In the genomic region with DNA sequence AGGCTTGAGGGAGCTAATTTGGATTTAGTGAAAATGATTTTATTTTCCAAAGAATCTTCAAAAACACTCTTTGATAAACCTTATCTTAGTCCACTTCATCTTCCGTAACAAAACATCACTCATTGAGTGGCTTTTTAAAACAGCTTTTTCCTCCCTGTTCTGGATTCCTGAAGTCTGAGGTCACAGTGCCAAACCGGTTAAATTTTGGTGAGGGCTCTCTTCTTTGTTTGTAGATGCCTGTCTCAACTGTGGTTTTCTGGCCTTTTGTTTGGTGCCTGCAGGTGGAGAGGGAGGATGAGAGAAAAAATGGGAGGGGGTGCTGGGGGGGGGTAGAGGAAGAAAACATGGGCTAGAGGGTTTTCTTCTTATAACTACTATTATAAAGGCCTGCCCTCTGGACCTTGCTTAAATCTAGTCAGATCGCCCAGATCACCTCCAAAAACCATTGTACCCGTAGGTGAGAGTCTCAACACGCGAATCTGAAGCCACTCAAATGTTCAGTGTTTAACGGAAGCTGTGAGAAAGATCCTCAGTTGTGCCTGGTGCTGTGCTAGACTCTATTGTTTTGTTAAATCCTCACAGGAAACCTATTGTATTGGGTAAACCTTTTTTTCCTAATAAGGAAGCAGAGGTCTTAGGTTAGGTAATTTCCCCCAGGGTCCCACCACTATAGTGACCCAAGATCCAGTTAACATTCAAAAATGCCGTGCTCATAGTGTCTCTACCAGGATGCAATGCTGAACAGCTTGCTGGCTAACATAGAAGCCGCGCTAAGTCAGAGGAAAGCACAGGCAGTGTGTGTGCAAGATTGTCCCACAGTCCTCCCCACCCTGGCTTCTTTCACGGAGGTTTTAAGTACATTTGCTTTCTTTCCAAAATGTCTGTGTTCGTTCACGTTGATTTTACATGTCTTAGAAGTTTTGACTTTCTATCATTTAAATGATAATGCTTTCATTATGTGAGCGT, we compare ENCODE assay signal across 8 mouse cellular contexts. TPM values are rescaled to one million over a fixed set of nuclear protein-coding genes. Genes with fewer than 3 reads are reported as not detected.
DNase-seq lines count a peak whose midpoint lies in the region; ATAC-seq and TF ChIP-seq lines count a peak whose summit lies in the region.

No protein-coding gene starts in this region.

- H3K4me3 ChIP-seq in ES-E14 (ENCODE audit: insufficient read depth in 1 of 2, low read depth in 1 of 2, low read length in 2 of 2, poor library complexity in 1 of 2, severe bottlenecking in 1 of 2), result peak overlapping the region; percentile 22 to 48
- peak overlapping the region; percentile 16 for H3K4me3 ChIP-seq in forebrain, embryonic 13.5 days
- H3K4me3 ChIP-seq in liver, embryonic 11.5 days (ENCODE audit: low read depth, low read length), result peak overlapping the region; percentile 18; the same call in 1 of the 2 replicates
- peak overlapping the region; percentile 15 for H3K4me3 ChIP-seq in olfactory bulb, adult 2 months (ENCODE audit: insufficient read depth, low read depth, low read length)

- H3K9ac ChIP-seq in ES-E14 (ENCODE audit: insufficient read depth, low read depth, low read length, poor library complexity, severe bottlenecking), result peak overlapping the region; percentile 53; the same call in 1 of the 2 replicates
- H3K9ac ChIP-seq in forebrain, embryonic 13.5 days, result peak overlapping the region; percentile 40; the same call in 1 of the 2 replicates
- H3K9ac ChIP-seq in liver, embryonic 11.5 days (ENCODE audit: low read depth, low read length), result peak overlapping the region; percentile 12; the same call in 1 of the 2 replicates

- DNase-seq in heart, adult 11 months, result peak; percentile 84
- DNase-seq in heart, postnatal 36 days, result no peak
- peak; percentile 50 for DNase-seq in ES-E14 (ENCODE audit: low read depth, low spot score)
- DNase-seq in liver, embryonic 11.5 days (ENCODE audit: low spot score), result no peak
- no peak for DNase-seq in right cerebral cortex, postnatal 10 days (ENCODE audit: low spot score in 2 of 2)
- DNase-seq in adrenal gland, adult (ENCODE audit: inconsistent age in 2 of 2, low spot score in 1 of 2), result no peak

- H3K4me2 ChIP-seq in forebrain, embryonic 13.5 days, result peak overlapping the region; percentile 47
- peak overlapping the region; percentile 47 for H3K4me2 ChIP-seq in liver, embryonic 11.5 days

- H3K27ac ChIP-seq in ES-E14 (ENCODE audit: insufficient read depth, low read depth, low read length, poor library complexity, severe bottlenecking), result peak overlapping the region; percentile 98
- H3K27ac ChIP-seq in forebrain, embryonic 13.5 days, result peak overlapping the region; percentile 12; the same call in 1 of the 2 replicates
- peak overlapping the region; percentile 40; the same call in 1 of the 2 replicates for H3K27ac ChIP-seq in liver, embryonic 11.5 days (ENCODE audit: low read depth, low read length)
- peak overlapping the region; percentile 0; the same call in 1 of the 2 replicates for H3K27ac ChIP-seq in olfactory bulb, adult 2 months (ENCODE audit: insufficient read depth, low read depth, low read length)

- in situ Hi-C loops in ES-E14 (cut with MboI; ENCODE audit: low sequenced_read_pairs in 2 of 2, unreplicated experiment in 2 of 2), result no loop called here

- H3K27me3 ChIP-seq in forebrain, embryonic 13.5 days, result no peaks in the 10 kb centered on the region
- H3K27me3 ChIP-seq in liver, embryonic 11.5 days (replicated peaks; ENCODE audit: control insufficient read depth, insufficient read depth, low read length), result no peaks in the 10 kb centered on the region

- WGBS in forebrain, embryonic 13.5 days, result 8% methylated on average over 14 of the region's 14 CpGs
- WGBS in liver, embryonic 11.5 days, result 22% methylated on average over 14 of the region's 14 CpGs
- WGBS in olfactory bulb, adult 2 months, result 22% methylated on average over 14 of the region's 14 CpGs

- H3K36me3 ChIP-seq in ES-E14 (ENCODE audit: control insufficient read depth, insufficient read depth, low read length, poor library complexity, severe bottlenecking), result no peaks in the 10 kb centered on the region
- no peaks in the 10 kb centered on the region for H3K36me3 ChIP-seq in forebrain, embryonic 13.5 days (ENCODE audit: poor library complexity, severe bottlenecking)
- no peaks in the 10 kb centered on the region for H3K36me3 ChIP-seq in liver, embryonic 11.5 days (ENCODE audit: control insufficient read depth, insufficient read depth, low read length)

- H3K9me3 ChIP-seq in ES-E14 (ENCODE audit: control insufficient read depth, insufficient read depth, low read depth, low read length), result no peaks in the 10 kb centered on the region
- no peaks in the 10 kb centered on the region for H3K9me3 ChIP-seq in forebrain, embryonic 13.5 days (replicated peaks)
- H3K9me3 ChIP-seq in liver, embryonic 11.5 days (ENCODE audit: control insufficient read depth, low read length), result no peaks in the 10 kb centered on the region

- intact Hi-C loops in heart, postnatal 36 days (cut with DNase I), result loop anchor here (2.0 kb wide), 1 partner anchor 15 kb away; no protein-coding TSS in a partner anchor

- ATAC-seq in forebrain, embryonic 13.5 days, result no peak
- ATAC-seq in liver, embryonic 11.5 days (replicated peaks; ENCODE audit: low FRiP score), result 0 out of 2 replicates have a peak, but pooled peaks have one; percentile 32

- peaks cover 2 to 18% of the 10 kb centered on the region in 2 experiments for H3K4me1 ChIP-seq in ES-E14 (ENCODE audit: control insufficient read depth in 2 of 2, insufficient read depth in 2 of 2, low read length in 2 of 2, poor library complexity in 1 of 2)
- H3K4me1 ChIP-seq in forebrain, embryonic 13.5 days, result peaks cover 50% of the 10 kb centered on the region
- peaks cover 47% of the 10 kb centered on the region for H3K4me1 ChIP-seq in liver, embryonic 11.5 days (replicated peaks; ENCODE audit: control insufficient read depth, insufficient read depth, low read length)
- peaks cover 5% of the 10 kb centered on the region for H3K4me1 ChIP-seq in olfactory bulb, adult 2 months (ENCODE audit: control insufficient read depth, insufficient read depth, low read length)

- no peak for TF ChIP-seq POLR2A in olfactory bulb, adult 2 months (IDR thresholded peaks at IDR 0.05; ENCODE audit: insufficient read depth, low read depth, low read length)

- no peak for TF ChIP-seq CTCF in olfactory bulb, adult 2 months (IDR thresholded peaks at IDR 0.05; ENCODE audit: insufficient read depth, low read depth, low read length)

TF ChIP-seq in ES-E14, 5 proteins besides CTCF, POLR2A, EP300 and RAD21:
- TF ChIP-seq CHD2 (IDR thresholded peaks at IDR 0.05; ENCODE audit: low read depth, low read length), result 0 out of 2 replicates have a peak, but pooled peaks have one; percentile 0
- TF ChIP-seq MAFK (IDR thresholded peaks at IDR 0.05; ENCODE audit: insufficient read depth, low read depth, low read length), result no peak
TF ChIP-seq in ES-E14: peak in this region for 1.

RNA-seq across cellular contexts. Expression of a gene that starts 5.0 kb away (rescaled TPM):
- 10 to 100 TPM; 14.3 to 16.8 TPM for total RNA-seq in heart, postnatal 36 days (2021)
- 26.5 and 28.0 TPM in 2 replicates for total RNA-seq in ES-E14 (2012; rRNA removed)
- 36.9 and 39.3 TPM in 2 replicates for polyA plus RNA-seq in forebrain, embryonic 13.5 days (2015; fragmentation: Nextera tagmentation; extraction: Ambion mirVana)
- 23.1 and 23.7 TPM in 2 replicates for polyA plus RNA-seq in liver, embryonic 11.5 days (2014; fragmentation: Nextera tagmentation; extraction: Ambion mirVana)
- 158 TPM in 1 of 2 replicates, not detected in the other for polyA plus RNA-seq in olfactory bulb, adult 2 months (2012; ENCODE audit: insufficient read depth, insufficient read length, low replicate concordance, missing spikeins)

Comparison
In these comparisons a context has a peak if more than half of its experiments do, and no peak if none do; other contexts are left out.
1. DNase-seq: peak in heart, adult 11 months (single experiment) and ES-E14 (single experiment); none in heart, postnatal 36 days (0 of 2), liver, embryonic 11.5 days (single experiment), right cerebral cortex, postnatal 10 days (0 of 2) and adrenal gland, adult (0 of 2).
2. H3K27ac ChIP-seq: peak in every context shown above with its lines; median percentile 98 in ES-E14; 40 in liver, embryonic 11.5 days; 12 in forebrain, embryonic 13.5 days; 0 in olfactory bulb, adult 2 months.
3. Peak in every context shown above with its lines, with median percentiles within 50 percentile points of each other: H3K4me3 ChIP-seq and H3K9ac ChIP-seq.